Mouse (Mus musculus) lung, embryonic 15.5 days (tissue): ENCODE measurements around the gene Tmem208. TPM values are rescaled to one million over a fixed set of nuclear protein-coding genes. Genes with fewer than 3 reads are reported as not detected.

Experiments
- ATAC-seq: fragments of 200-750 bp; cut with Nextera tagmentation; 2 replicates; pipeline ENCODE4 v1.8.0; 2017; ENCODE audit warnings: moderate number of reproducible peaks, borderline replicate concordance; ENCODE audit not compliant: low FRiP score, low TSS enrichment; ENCODE audit errors: extremely low read depth
- H3K27ac ChIP-seq: fragments of 300-500 bp; sonication (generic); 2 replicates; pipeline ENCODE4 v1.5.1; 2015; ENCODE audit warnings: moderate library complexity, mild to moderate bottlenecking, inconsistent platforms
- H3K27me3 ChIP-seq: fragments of 300-500 bp; sonication (generic); 2 replicates; pipeline ENCODE4 v1.6.1; 2015; ENCODE audit warnings: inconsistent platforms
- H3K36me3 ChIP-seq: fragments of 300-500 bp; sonication (generic); 2 replicates; pipeline ENCODE4 v1.6.1; 2015; ENCODE audit warnings: inconsistent platforms
- H3K4me1 ChIP-seq: fragments of 300-500 bp; sonication (generic); 2 replicates; pipeline ENCODE4 v1.6.1; 2015; ENCODE audit warnings: inconsistent platforms
- H3K4me2 ChIP-seq: fragments of 300-500 bp; sonication (generic); 2 replicates; pipeline ENCODE4 v1.6.1; 2015; ENCODE audit warnings: inconsistent platforms, mild to moderate bottlenecking, moderate library complexity
- H3K4me3 ChIP-seq: fragments of 300-500 bp; sonication (generic); 2 replicates; pipeline ENCODE4 v1.5.1; 2015; ENCODE audit warnings: mild to moderate bottlenecking, inconsistent platforms
- H3K9ac ChIP-seq: fragments of 300-500 bp; sonication (generic); 2 replicates; pipeline ENCODE4 v1.6.1; 2015; ENCODE audit warnings: inconsistent platforms
- H3K9me3 ChIP-seq: fragments of 300-500 bp; sonication (generic); 2 replicates; pipeline ENCODE4 v1.6.1; 2016; ENCODE audit warnings: inconsistent platforms
- WGBS: fragments of 180-500 bp; shearing (Covaris S2); methylation state at CpG from one replicate; pipeline ENCODE4 v1.1.7; 2015; 5-methylcytosine and 5-hydroxymethylcytosine counted together
- polyA plus RNA-seq: library from polyadenylated mRNA; unstranded; fragments of >200 nt; fragmentation: Nextera tagmentation; extraction: Ambion mirVana; gene quantifications from 2 replicates; pipeline ENCODE4 v1.2.1, GENCODE M21; 2015

Gene Tmem208
- polyA plus RNA-seq = 110 and 116 TPM in 2 replicates

DNA sequence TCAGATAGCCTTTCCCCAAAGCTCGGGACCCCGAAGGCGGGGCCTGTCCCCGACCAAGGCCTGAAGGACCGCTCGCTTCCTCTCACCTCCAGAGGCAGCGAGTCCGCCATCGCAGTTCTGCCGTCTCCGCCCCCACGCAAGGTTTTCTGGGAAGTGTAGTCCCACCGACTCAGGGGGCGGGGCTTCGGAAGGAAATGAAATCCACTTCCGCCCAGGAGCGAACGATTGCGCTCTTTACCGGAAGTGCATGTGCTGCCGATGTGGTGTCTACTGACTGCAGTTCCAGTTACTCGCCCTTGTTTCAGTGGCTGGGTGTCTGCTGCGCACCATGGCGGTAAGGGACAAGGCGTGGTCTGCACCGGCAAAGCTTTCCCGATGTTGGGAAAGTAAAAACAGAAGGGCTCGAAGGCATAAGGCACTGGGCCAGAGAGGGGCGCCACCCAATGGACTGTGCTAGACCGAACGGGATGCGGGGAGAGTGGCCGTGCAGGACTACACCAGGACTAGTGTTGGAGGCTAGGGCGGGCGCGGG lies at the start of gene Tmem208, which contains the start of gene Lrrc29:
Gene Tmem208 (plus strand): TSS at position 214 of the 532 bp plus-strand sequence.
Gene Lrrc29 (minus strand): TSS at position 138 of the 532 bp plus-strand sequence.
- H3K27ac ChIP-seq = peak within 1 kb of the TSS; percentile 93
- peak within 1 kb of the TSS; percentile 75 for H3K4me2 ChIP-seq
- no peaks in the 10 kb centered on the region for H3K9me3 ChIP-seq
- H3K4me3 ChIP-seq = peak within 1 kb of the TSS; percentile 80
- ATAC-seq = peak; percentile 90
- H3K36me3 ChIP-seq = peaks cover 38% of the 10 kb centered on the region
- under 1% methylated on average over 36 of the region's 36 CpGs for WGBS
- peaks cover 26% of the 10 kb centered on the region for H3K4me1 ChIP-seq
- H3K27me3 ChIP-seq = no peaks in the 10 kb centered on the region
- peak within 1 kb of the TSS; percentile 83 for H3K9ac ChIP-seq

GRCm38 (mm10) chr8:105278911-105279334 lies 47.2 kb upstream of the Tmem208 start:
- Histone ChIP-seq H3K27ac (no peak overlapping the region), H3K4me2 (peak overlapping the region; percentile 51), H3K4me3 (peak overlapping the region; percentile 22), H3K9me3 (no peaks in the 10 kb centered on the region), H3K27me3 (peaks cover 67% of the 10 kb centered on the region), H3K36me3 (0 out of 2 replicates have a peak, but pooled peaks cover 4% of the 10 kb centered on the region), H3K9ac (peak overlapping the region; percentile 20; the same call in 1 of the 2 replicates), H3K4me1 (peaks cover 43% of the 10 kb centered on the region)
- ATAC-seq = peak; percentile 35
- 2% methylated on average over 28 of the region's 28 CpGs for WGBS

GRCm38 (mm10) chr8:105280567-105280966 lies 45.6 kb upstream of the Tmem208 start:
- Histone ChIP-seq H3K4me1 (peaks cover 41% of the 10 kb centered on the region), H3K36me3 (0 out of 2 replicates have a peak, but pooled peaks cover 4% of the 10 kb centered on the region), H3K4me3 (no peak overlapping the region), H3K27me3 (peaks cover 50% of the 10 kb centered on the region), H3K4me2 (no peak overlapping the region), H3K9ac (no peak overlapping the region), H3K27ac (no peak overlapping the region), H3K9me3 (no peaks in the 10 kb centered on the region)
- 74% methylated on average over 3 of the region's 3 CpGs for WGBS
- no peak for ATAC-seq

GRCm38 (mm10) chr8:105281821-105282220 lies 44.3 kb upstream of the Tmem208 start:
- H3K27me3 ChIP-seq = peaks cover 38% of the 10 kb centered on the region
- no peak for ATAC-seq
- 55% methylated on average over 12 of the region's 12 CpGs for WGBS

DNA sequence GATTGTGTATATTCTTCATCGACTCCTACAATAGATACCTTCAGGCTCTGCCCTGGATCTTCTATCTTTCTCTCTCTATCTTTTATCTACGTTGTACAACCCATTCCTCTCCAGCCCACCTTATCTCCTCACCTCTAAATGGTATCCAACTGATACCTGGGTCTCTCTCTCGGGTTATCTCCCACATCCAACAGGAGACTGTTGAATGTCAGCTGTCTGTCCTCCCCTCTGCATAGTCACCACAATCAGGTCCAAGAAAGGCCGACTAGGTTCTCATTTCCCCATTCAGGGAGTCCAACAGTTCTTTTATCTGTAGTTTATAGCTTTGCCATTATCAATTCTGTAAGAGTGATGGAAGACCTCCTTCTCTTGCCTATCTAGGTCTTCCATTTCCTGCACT lies 43.9 kb upstream of the Tmem208 start:
- Histone ChIP-seq H3K9ac (no peak overlapping the region), H3K27me3 (peaks cover 33% of the 10 kb centered on the region), H3K27ac (no peak overlapping the region), H3K4me3 (no peak overlapping the region), H3K4me1 (peaks cover 29% of the 10 kb centered on the region), H3K9me3 (no peaks in the 10 kb centered on the region), H3K4me2 (no peak overlapping the region), H3K36me3 (0 out of 2 replicates have a peak, but pooled peaks cover 4% of the 10 kb centered on the region)
- no peak for ATAC-seq
- WGBS = 67% methylated on average over 4 of the region's 4 CpGs

More at GRCm38 (mm10) chr8:105281821-105282220, 44.3 kb upstream of the Tmem208 start:
- H3K4me2 ChIP-seq = no peak overlapping the region
- H3K27ac ChIP-seq = peak overlapping the region; percentile 10; the same call in 1 of the 2 replicates
- H3K36me3 ChIP-seq = 0 out of 2 replicates have a peak, but pooled peaks cover 4% of the 10 kb centered on the region
- no peaks in the 10 kb centered on the region for H3K9me3 ChIP-seq
- H3K4me3 ChIP-seq = no peak overlapping the region
- no peak overlapping the region for H3K9ac ChIP-seq
- H3K4me1 ChIP-seq = peaks cover 29% of the 10 kb centered on the region

DNA sequence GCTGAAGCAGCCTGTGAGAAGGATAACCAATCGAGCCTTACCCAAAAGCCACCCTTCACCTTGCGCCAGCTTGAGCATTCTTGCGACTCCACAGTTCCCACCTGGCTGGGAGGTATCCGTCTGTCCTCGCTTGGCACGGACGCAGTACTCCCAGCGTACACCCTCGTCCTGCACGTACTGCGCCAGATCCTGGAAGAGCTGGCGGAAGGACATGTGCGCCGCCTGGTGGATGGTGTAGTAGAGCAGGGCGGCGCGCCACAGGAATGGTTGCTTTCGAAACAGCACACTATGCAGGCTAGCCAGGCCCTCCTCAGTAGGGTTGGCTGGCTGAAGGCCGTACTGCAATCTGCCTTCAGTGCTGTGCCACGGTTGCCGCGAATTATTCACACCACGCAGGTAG lies 43.1 kb upstream of the Tmem208 start:
- WGBS = 43% methylated on average over 23 of the region's 23 CpGs
- H3K4me3 ChIP-seq = no peak overlapping the region
- no peaks in the 10 kb centered on the region for H3K9me3 ChIP-seq
- peak; percentile 53 for ATAC-seq
- 0 out of 2 replicates have a peak, but pooled peaks cover 4% of the 10 kb centered on the region for H3K36me3 ChIP-seq
- H3K9ac ChIP-seq = no peak overlapping the region
- H3K4me1 ChIP-seq = peaks cover 32% of the 10 kb centered on the region
- peaks cover 25% of the 10 kb centered on the region for H3K27me3 ChIP-seq
- no peak overlapping the region for H3K4me2 ChIP-seq
- no peak overlapping the region for H3K27ac ChIP-seq

- Histone ChIP-seq H3K4me1 (peaks cover 44% of the 10 kb centered on the region), H3K4me3 (no peak overlapping the region), H3K4me2 (no peak overlapping the region), H3K9me3 (no peaks in the 10 kb centered on the region), H3K36me3 (0 out of 2 replicates have a peak, but pooled peaks cover 4% of the 10 kb centered on the region), H3K27me3 (peaks cover 10% of the 10 kb centered on the region), H3K9ac (no peak overlapping the region), H3K27ac (no peak overlapping the region)
- WGBS = 40% methylated on average over 12 of the region's 12 CpGs
- ATAC-seq = no peak
Observed at GRCm38 (mm10) chr8:105285514-105285913, 40.6 kb upstream of the Tmem208 start.

DNA sequence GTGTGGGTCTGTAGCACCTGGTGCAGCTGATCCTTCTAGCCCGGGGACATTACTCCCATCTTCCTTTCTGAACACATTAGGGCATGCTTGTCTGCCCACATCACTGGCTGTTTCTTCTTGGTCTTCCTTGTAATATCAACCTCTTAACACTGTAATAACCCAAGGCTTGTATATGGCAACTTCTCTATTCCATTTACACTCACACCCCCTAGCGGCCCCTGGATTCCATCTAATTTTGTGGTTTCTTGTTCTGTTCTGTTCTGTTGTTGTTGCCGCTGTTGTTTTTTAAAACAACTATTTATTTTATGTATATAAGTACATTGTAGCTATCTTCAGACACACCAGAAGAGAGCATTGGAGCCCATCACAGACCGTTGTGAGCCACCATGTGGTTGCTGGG lies 39.2 kb upstream of the Tmem208 start:
- H3K27ac ChIP-seq = no peak overlapping the region
- no peak overlapping the region for H3K4me3 ChIP-seq
- no peak overlapping the region for H3K9ac ChIP-seq
- H3K4me1 ChIP-seq = peaks cover 43% of the 10 kb centered on the region
- ATAC-seq = no peak
- no peaks in the 10 kb centered on the region for H3K36me3 ChIP-seq
- 81% methylated on average over 4 of the region's 4 CpGs for WGBS
- peaks cover 12% of the 10 kb centered on the region for H3K27me3 ChIP-seq
- H3K4me2 ChIP-seq = no peak overlapping the region
- no peaks in the 10 kb centered on the region for H3K9me3 ChIP-seq

GRCm38 (mm10) chr8:105288231-105288630 lies 37.9 kb upstream of the Tmem208 start:
- H3K9ac ChIP-seq = no peak overlapping the region
- no peaks in the 10 kb centered on the region for H3K9me3 ChIP-seq
- peaks cover 33% of the 10 kb centered on the region for H3K4me1 ChIP-seq
- WGBS = 86% methylated on average over 5 of the region's 5 CpGs
- H3K27ac ChIP-seq = no peak overlapping the region
- no peaks in the 10 kb centered on the region for H3K36me3 ChIP-seq
- peak overlapping the region; percentile 56; the same call in 1 of the 2 replicates for H3K4me3 ChIP-seq
- peaks cover 12% of the 10 kb centered on the region for H3K27me3 ChIP-seq
- no peak for ATAC-seq
- peak overlapping the region; percentile 88 for H3K4me2 ChIP-seq

- H3K36me3 ChIP-seq = no peaks in the 10 kb centered on the region
- H3K27ac ChIP-seq = peak overlapping the region; percentile 65
- H3K27me3 ChIP-seq = peaks cover 12% of the 10 kb centered on the region
- H3K4me3 ChIP-seq = peak overlapping the region; percentile 56
- no peaks in the 10 kb centered on the region for H3K9me3 ChIP-seq
- peak overlapping the region; percentile 50 for H3K9ac ChIP-seq
- under 1% methylated on average over 53 of the region's 53 CpGs for WGBS
- peak; percentile 91 for ATAC-seq
- peak overlapping the region; percentile 88 for H3K4me2 ChIP-seq
- H3K4me1 ChIP-seq = peaks cover 34% of the 10 kb centered on the region
Observed at GRCm38 (mm10) chr8:105288958-105289732, 37.0 kb upstream of the Tmem208 start.

GRCm38 (mm10) chr8:105289805-105290460 lies 36.2 kb upstream of the Tmem208 start, which contains the start of gene 4931428F04Rik:
Gene 4931428F04Rik (minus strand): TSS chr8:105289864.
- Histone ChIP-seq H3K9ac (peak within 1 kb of the TSS; percentile 50), H3K27ac (peak within 1 kb of the TSS; percentile 65), H3K4me1 (peaks cover 34% of the 10 kb centered on the region), H3K36me3 (no peaks in the 10 kb centered on the region), H3K4me2 (peak within 1 kb of the TSS; percentile 88), H3K4me3 (peak within 1 kb of the TSS; percentile 56), H3K9me3 (no peaks in the 10 kb centered on the region), H3K27me3 (peaks cover 12% of the 10 kb centered on the region)
- peak; percentile 31 for ATAC-seq
- WGBS = 3% methylated on average over 43 of the region's 43 CpGs
